Mouse (Mus musculus): Measurements from ENCODE around the gene Usf2.
"Not testable (repeated sequence)": the region's sequence is repeated elsewhere in the genome, so short reads cannot be mapped to it uniquely, and the experiment has no call there.

GRCm38 (mm10) chr7:30942365-30942764 lies 14.2 kb downstream of the Usf2 start:
- TF ChIP-seq CTCF (conservative IDR thresholded peaks at IDR 0.05 in 1 of 2, IDR thresholded peaks at IDR 0.05 in 1 of 2; ENCODE audit: low read depth in 2 of 2, low read length in 2 of 2); GABPA (IDR thresholded peaks at IDR 0.05; ENCODE audit: insufficient replicate concordance, low read depth, low read length); MYC (IDR thresholded peaks at IDR 0.05; ENCODE audit: low read depth, low read length); USF2 (conservative IDR thresholded peaks at IDR 0.05; ENCODE audit: low read depth, low read length); EP300 (IDR thresholded peaks at IDR 0.05; ENCODE audit: low read length): not testable (repeated sequence)

Measured in CH12.LX (cell line).